Mouse (Mus musculus) liver, adult (tissue): ENCODE results near the gene Tspan3.

ENCODE experiments used
- GATA4 ChIP-seq: IDR thresholded peaks from 2 replicates; pipeline ENCODE4 v1.6.1; 2014; ENCODE audit warnings: mild to moderate bottlenecking, low read length; ENCODE audit not compliant: insufficient replicate concordance

The Tspan3 gene

DNA sequence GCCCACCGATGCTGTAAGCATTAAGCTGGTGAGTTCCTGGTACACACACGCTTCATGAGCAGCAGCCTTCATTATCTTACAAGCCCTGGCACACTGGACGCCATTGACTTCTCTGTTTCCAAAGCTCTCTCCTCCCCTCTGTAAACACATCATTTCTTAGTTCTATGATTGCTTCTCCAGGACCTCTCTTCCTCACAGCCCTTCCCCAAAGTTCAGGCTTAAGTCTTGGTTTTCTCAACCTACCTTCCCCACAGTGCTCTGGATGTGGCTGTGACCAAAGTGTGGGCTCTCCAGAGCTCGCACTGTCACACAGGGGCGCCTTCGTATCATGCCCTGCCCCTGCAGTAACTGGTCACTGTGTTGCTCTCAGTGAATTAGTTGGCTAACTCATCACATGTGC, at the start of gene Tspan3:
Gene Tspan3, minus strand, starts transcription at position 101 of the 400 bp plus-strand sequence.
- TF ChIP-seq GATA4 = no peak

GRCm38 (mm10) chr9:56213451-56214291, 48.4 kb upstream of the Tspan3 start:
- TF ChIP-seq GATA4 = no peak

DNA sequence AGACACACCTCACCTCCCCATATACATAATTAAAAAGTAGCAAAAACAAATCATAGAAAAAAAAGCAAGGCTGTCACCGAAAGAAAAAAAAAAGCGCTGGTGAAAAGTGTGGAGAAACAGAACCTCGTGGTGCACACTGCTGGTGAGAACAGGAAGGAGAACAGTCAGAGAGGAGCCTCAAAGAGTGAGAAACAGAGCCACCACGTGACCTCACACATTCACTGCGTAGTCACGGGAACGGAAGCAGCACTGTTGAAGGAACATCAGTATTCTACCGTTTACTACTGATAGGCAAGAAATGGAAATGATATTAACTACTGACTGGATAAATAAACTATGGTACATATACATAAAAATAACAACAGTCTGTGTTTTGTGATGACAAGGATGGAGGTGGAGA, 43.5 kb upstream of the Tspan3 start:
- no peak for TF ChIP-seq GATA4

DNA sequence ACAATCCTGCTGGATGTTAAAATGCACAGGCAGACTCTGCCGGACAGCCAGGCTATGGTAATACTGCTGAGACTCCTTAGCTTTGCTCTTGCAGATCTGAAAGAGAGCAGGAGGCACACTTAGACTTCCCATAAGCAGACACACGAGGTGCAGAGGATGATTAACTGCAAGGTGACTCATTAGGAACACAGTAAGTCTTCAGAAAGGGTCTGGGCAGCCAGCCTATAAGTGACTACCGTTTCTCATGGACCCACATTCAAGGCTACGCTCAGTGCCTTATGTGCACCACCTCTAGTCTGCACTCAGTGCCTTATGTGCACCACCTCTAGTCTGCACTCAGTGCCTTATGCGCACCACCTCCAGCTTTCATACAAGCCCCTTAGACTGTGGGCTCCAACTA, 42.2 kb upstream of the Tspan3 start:
- TF ChIP-seq GATA4 = no peak

GRCm38 (mm10) chr9:56207083-56207482, 41.8 kb upstream of the Tspan3 start:
- no peak for TF ChIP-seq GATA4

DNA sequence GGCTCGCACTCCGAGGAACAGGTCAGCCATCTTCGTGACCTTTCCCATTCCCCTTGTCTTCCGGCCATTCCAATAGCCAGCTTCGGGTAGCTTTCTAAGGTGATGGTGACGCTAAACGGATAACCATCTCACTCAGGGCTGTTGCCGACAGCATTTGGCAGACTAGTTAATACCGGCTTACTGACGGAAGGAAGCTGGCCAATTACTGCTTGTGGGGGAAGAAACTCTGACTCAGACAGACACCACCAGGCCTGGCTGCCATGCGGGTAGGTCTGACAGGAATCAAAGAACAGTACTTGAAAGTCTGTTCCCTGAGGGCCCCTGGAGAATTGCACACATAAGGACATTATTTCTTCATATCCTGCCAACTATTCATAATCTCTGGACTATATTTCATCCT, 40.1 kb upstream of the Tspan3 start:
- no peak for TF ChIP-seq GATA4

- no peak for TF ChIP-seq GATA4
Observed at GRCm38 (mm10) chr9:56204316-56204715, 39.0 kb upstream of the Tspan3 start.

DNA sequence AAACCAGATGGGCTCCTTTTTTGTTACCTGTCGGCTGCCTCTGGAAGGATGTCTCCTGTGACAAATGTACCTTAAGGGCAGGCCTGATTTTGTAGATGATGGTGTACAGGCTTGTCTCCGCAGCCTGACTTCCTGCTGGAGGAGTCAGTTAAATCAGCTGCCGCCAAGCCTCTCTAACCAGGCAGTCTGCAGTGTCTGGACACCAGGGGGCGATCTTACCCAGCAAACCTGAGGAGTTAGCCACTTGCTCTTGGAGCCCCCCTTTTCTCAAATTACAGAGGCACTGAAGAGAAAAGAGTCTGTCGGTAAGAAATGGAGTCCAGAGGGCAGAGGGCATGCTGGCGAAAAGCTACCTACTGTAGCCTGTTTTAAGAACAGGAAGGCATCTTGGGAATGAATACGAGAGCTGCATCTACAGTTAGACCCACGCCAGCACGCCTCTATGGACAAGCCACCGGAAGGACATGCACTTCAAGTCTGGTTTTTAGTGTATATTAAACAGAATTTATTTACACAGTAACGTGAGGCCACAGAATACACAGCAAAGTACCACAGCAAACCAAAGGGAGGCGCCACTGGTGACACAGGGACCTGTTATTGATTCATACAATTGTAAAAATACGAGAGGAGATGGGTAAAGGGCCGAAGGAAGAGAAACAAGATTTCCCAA, 35.5 kb upstream of the Tspan3 start:
- TF ChIP-seq GATA4 = no peak

GRCm38 (mm10) chr9:56200200-56200599, 34.9 kb upstream of the Tspan3 start:
- no peak for TF ChIP-seq GATA4

GRCm38 (mm10) chr9:56196921-56197320, 31.6 kb upstream of the Tspan3 start:
- TF ChIP-seq GATA4 = no peak

DNA sequence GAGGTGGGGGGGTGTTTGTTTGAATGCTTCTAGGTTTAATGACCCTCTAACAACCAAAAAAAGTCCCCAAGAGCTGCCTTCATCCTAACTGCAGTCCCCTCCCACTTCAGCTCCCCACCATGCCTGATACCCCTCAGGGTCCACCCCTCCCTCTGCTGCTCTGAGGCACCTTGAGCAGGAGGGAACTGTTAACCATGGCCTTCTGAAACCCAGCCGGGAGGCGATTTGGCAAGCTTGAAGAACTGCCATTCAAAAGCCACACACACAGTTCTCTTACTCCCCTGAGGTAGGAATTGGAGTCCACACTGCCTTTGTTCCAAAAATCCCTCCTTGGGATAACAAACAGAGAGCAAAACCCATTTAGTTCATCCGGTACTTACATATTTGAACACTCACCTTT, 29.9 kb upstream of the Tspan3 start:
- no peak for TF ChIP-seq GATA4

GRCm38 (mm10) chr9:56191498-56192455, 26.5 kb upstream of the Tspan3 start:
- TF ChIP-seq GATA4 = no peak

- no peak for TF ChIP-seq GATA4
Observed at GRCm38 (mm10) chr9:56180118-56180781, 15.0 kb upstream of the Tspan3 start.

- no peak for TF ChIP-seq GATA4
Observed at GRCm38 (mm10) chr9:56179416-56180117, 14.3 kb upstream of the Tspan3 start.
